Comparison of ENCODE assay signal across 8 mouse cellular contexts in the genomic region with DNA sequence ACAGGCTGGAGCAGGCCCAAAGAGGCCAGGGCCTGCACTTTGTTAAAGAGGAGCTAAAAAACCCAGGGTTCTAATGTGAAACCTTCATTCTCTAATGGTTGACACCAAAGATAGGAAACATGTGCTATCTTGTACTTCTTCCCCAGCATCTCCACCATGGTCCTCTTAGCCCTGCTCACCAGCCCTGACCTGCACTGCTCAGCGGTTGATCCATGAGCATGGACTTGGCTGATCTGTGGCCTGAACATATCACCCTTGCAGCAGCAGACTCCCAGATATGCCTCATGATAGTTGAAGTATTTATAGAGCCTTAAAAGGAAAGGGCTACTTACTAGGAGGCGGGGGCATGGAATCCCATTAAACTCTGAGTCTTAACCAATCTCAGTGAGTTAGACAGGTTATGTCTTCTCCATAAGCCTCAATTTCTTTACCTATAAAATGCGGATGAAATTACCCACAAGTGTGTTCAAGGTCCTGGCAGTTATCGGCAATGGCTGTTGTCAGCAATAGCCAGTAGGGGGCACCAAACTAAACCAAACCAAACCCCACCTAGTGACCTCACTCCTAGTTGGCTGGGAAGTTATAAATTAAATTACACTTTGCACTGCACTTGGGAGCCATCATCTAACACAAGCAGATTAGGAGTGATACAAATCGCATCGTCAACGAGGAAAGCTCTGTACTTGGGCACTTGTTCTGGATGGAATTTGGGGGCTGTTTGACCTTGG. TPM values are rescaled to one million over a fixed set of nuclear protein-coding genes. Genes with fewer than 3 reads are reported as not detected.
DNase-seq lines count a peak whose midpoint lies in the region; ATAC-seq and TF ChIP-seq lines count a peak whose summit lies in the region.

No protein-coding gene starts in this region.

- no peak overlapping the region for H3K9ac ChIP-seq in embryonic facial prominence, embryonic 15.5 days
- H3K9ac ChIP-seq in limb, embryonic 12.5 days (replicated peaks), result peak overlapping the region; percentile 35; the same call in 1 of the 2 replicates
- H3K9ac ChIP-seq in midbrain, embryonic 15.5 days, result peak overlapping the region; percentile 65

- no peak overlapping the region for H3K27ac ChIP-seq in bone marrow, adult 2 months (ENCODE audit: control insufficient read depth, insufficient read depth, low read depth, low read length, poor library complexity)
- H3K27ac ChIP-seq in embryonic facial prominence, embryonic 15.5 days (replicated peaks), result no peak overlapping the region
- no peak overlapping the region for H3K27ac ChIP-seq in heart, embryonic 10.5 days
- no peak overlapping the region for H3K27ac ChIP-seq in limb, embryonic 12.5 days
- peak overlapping the region; percentile 86 for H3K27ac ChIP-seq in midbrain, embryonic 15.5 days

- H3K4me2 ChIP-seq in embryonic facial prominence, embryonic 15.5 days (replicated peaks), result peak overlapping the region; percentile 45
- H3K4me2 ChIP-seq in limb, embryonic 12.5 days, result peak overlapping the region; percentile 58
- H3K4me2 ChIP-seq in midbrain, embryonic 15.5 days, result peak overlapping the region; percentile 65

- H3K4me1 ChIP-seq in bone marrow, adult 2 months (ENCODE audit: control insufficient read depth, insufficient read depth, low read length), result no peaks in the 10 kb centered on the region
- H3K4me1 ChIP-seq in embryonic facial prominence, embryonic 15.5 days, result peaks cover 8% of the 10 kb centered on the region
- H3K4me1 ChIP-seq in heart, embryonic 10.5 days, result peaks cover 7% of the 10 kb centered on the region; the same call in 1 of the 2 replicates
- peaks cover 7% of the 10 kb centered on the region; the same call in 1 of the 2 replicates for H3K4me1 ChIP-seq in limb, embryonic 12.5 days (replicated peaks)
- H3K4me1 ChIP-seq in midbrain, embryonic 15.5 days, result peaks cover 8% of the 10 kb centered on the region

- WGBS in bone marrow, adult 2 months, result 9% methylated on average over 7 of the region's 7 CpGs
- 11% methylated on average over 7 of the region's 7 CpGs for WGBS in embryonic facial prominence, embryonic 15.5 days
- 8% methylated on average over 7 of the region's 7 CpGs for WGBS in heart, embryonic 10.5 days
- WGBS in limb, embryonic 12.5 days, result 9% methylated on average over 7 of the region's 7 CpGs
- 9% methylated on average over 7 of the region's 7 CpGs for WGBS in midbrain, embryonic 15.5 days

- TF ChIP-seq CTCF in bone marrow, adult 2 months (IDR thresholded peaks at IDR 0.05; ENCODE audit: control insufficient read depth, insufficient read depth, low read length), result peak; percentile 57

- peaks cover 40% of the 10 kb centered on the region for H3K27me3 ChIP-seq in embryonic facial prominence, embryonic 15.5 days
- peaks cover 51% of the 10 kb centered on the region for H3K27me3 ChIP-seq in heart, embryonic 10.5 days (ENCODE audit: insufficient read depth, poor library complexity, severe bottlenecking)
- peaks cover 51% of the 10 kb centered on the region for H3K27me3 ChIP-seq in limb, embryonic 12.5 days
- peaks cover 9% of the 10 kb centered on the region for H3K27me3 ChIP-seq in midbrain, embryonic 15.5 days (replicated peaks)

- no peak for TF ChIP-seq POLR2A in bone marrow, adult 2 months (IDR thresholded peaks at IDR 0.05; ENCODE audit: borderline replicate concordance, control insufficient read depth, low read depth, low read length)

- H3K36me3 ChIP-seq in embryonic facial prominence, embryonic 15.5 days, result no peaks in the 10 kb centered on the region
- H3K36me3 ChIP-seq in heart, embryonic 10.5 days, result no peaks in the 10 kb centered on the region
- no peaks in the 10 kb centered on the region for H3K36me3 ChIP-seq in limb, embryonic 12.5 days
- H3K36me3 ChIP-seq in midbrain, embryonic 15.5 days (replicated peaks), result no peaks in the 10 kb centered on the region

- no peak for ATAC-seq in embryonic facial prominence, embryonic 15.5 days (ENCODE audit: insufficient number of reproducible peaks, low FRiP score, low TSS enrichment, low read depth)
- ATAC-seq in limb, embryonic 12.5 days (ENCODE audit: insufficient number of reproducible peaks, insufficient read depth, low FRiP score, low TSS enrichment, low read depth), result peak; percentile 52; the same call in 1 of the 2 replicates
- ATAC-seq in midbrain, embryonic 15.5 days (replicated peaks), result peak; percentile 82

- DNase-seq in CD4-positive helper T cell, adult 2 months (ENCODE audit: low read depth, low spot score), result peak; percentile 70
- DNase-seq in heart, embryonic 10.5 days (ENCODE audit: low spot score), result peak; percentile 84
- peak; percentile 67 to 79 for DNase-seq in kidney, adult 8-10 months
- DNase-seq in spleen, postnatal 4 days (ENCODE audit: low spot score in 2 of 2), result peak; percentile 62 to 79

- H3K9me3 ChIP-seq in embryonic facial prominence, embryonic 15.5 days (replicated peaks), result no peaks in the 10 kb centered on the region
- no peaks in the 10 kb centered on the region for H3K9me3 ChIP-seq in heart, embryonic 10.5 days
- 0 out of 2 replicates have a peak, but pooled peaks cover under 1% of the 10 kb centered on the region for H3K9me3 ChIP-seq in limb, embryonic 12.5 days
- H3K9me3 ChIP-seq in midbrain, embryonic 15.5 days, result no peaks in the 10 kb centered on the region

- H3K4me3 ChIP-seq in bone marrow, adult 2 months (replicated peaks; ENCODE audit: control insufficient read depth, low read depth, low read length), result no peak overlapping the region
- peak overlapping the region; percentile 27 for H3K4me3 ChIP-seq in embryonic facial prominence, embryonic 15.5 days (replicated peaks)
- peak overlapping the region; percentile 43 for H3K4me3 ChIP-seq in heart, embryonic 10.5 days
- peak overlapping the region; percentile 27 for H3K4me3 ChIP-seq in limb, embryonic 12.5 days (replicated peaks)
- H3K4me3 ChIP-seq in midbrain, embryonic 15.5 days, result peak overlapping the region; percentile 42

RNA-seq across cellular contexts. Expression of gene Xpa, which starts 5.9 kb away (rescaled TPM):
- polyA plus RNA-seq in bone marrow, adult 2 months (2011; ENCODE audit: insufficient read depth, insufficient read length, low replicate concordance, missing spikeins), result 25.2 and 49.3 TPM in 2 replicates
- polyA plus RNA-seq in embryonic facial prominence, embryonic 15.5 days (2015; fragmentation: Nextera tagmentation; extraction: Ambion mirVana), result 22.9 and 25.0 TPM in 2 replicates
- polyA plus RNA-seq in heart, embryonic 10.5 days (2016; fragmentation: Nextera tagmentation; extraction: Ambion mirVana), result 13.6 and 18.2 TPM in 2 replicates
- 28.9 and 31.1 TPM in 2 replicates for polyA plus RNA-seq in limb, embryonic 12.5 days (2016; fragmentation: Nextera tagmentation; extraction: Ambion mirVana)
- 30.7 and 37.2 TPM in 2 replicates for polyA plus RNA-seq in midbrain, embryonic 15.5 days (2015; fragmentation: Nextera tagmentation; extraction: Ambion mirVana)
